Comparison of ENCODE assay signal across 11 mouse cellular contexts in the genomic region with DNA sequence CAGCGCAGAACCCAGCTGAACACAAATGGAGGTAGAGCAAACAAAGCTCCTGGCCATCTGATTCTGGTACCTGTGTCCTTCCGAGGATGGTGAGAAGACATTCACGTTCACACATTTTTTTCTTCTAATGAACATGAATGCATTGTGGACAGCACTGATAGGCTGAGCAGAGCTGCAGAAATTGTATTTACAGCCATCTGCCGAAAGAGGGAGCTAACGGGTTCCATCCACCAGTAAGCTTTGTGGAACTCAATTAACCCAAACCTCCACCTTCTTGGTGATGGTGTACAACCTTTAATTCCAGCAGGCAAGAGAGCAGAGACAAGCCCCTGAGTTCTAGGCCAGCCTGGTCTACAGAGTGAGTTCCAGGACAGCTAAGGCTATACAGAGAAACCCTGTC. TPM values are rescaled to one million over a fixed set of nuclear protein-coding genes. Genes with fewer than 3 reads are reported as not detected.
DNase-seq lines count a peak whose midpoint lies in the region; ATAC-seq and TF ChIP-seq lines count a peak whose summit lies in the region.
"Had no signal": no experiment of that assay in that cellular context is flagged by ENCODE, and none has a peak within 500 bp of the region (broad histone marks: within the 10 kb centered on the region; RNA-seq: fewer than 3 reads in every experiment).

No protein-coding gene starts in this region.

- no peaks in the 10 kb centered on the region for H3K36me3 ChIP-seq in lung, embryonic 14.5 days (ENCODE audit: insufficient read depth)
- no peaks in the 10 kb centered on the region for H3K36me3 ChIP-seq in stomach, postnatal 0 days (ENCODE audit: control insufficient read depth, insufficient read depth, low read length)
- H3K36me3 ChIP-seq: embryonic facial prominence, embryonic 13.5 days; neural tube, embryonic 12.5 days had no signal

- H3K4me3 ChIP-seq in lung, embryonic 14.5 days (ENCODE audit: low read depth, low read length) = no peak overlapping the region
- H3K4me3 ChIP-seq in stomach, postnatal 0 days (ENCODE audit: low read depth, low read length) = no peak overlapping the region
- H3K4me3 ChIP-seq: embryonic facial prominence, embryonic 13.5 days; neural tube, embryonic 12.5 days had no signal

- H3K9me3 ChIP-seq in lung, embryonic 14.5 days (ENCODE audit: low read depth, low read length) = no peaks in the 10 kb centered on the region
- H3K9me3 ChIP-seq in stomach, postnatal 0 days (ENCODE audit: control insufficient read depth, low read length) = no peaks in the 10 kb centered on the region
- H3K9me3 ChIP-seq: embryonic facial prominence, embryonic 13.5 days; neural tube, embryonic 12.5 days had no signal

- no peak for TF ChIP-seq EP300 in stomach, postnatal 0 days (optimal IDR thresholded peaks at IDR 0.05)

- WGBS in lung, embryonic 14.5 days = 36% methylated on average over 5 of the region's 5 CpGs
- WGBS in stomach, postnatal 0 days = 38% methylated on average over 5 of the region's 5 CpGs

- no peak overlapping the region for H3K4me2 ChIP-seq in lung, embryonic 14.5 days
- no peak overlapping the region for H3K4me2 ChIP-seq in stomach, postnatal 0 days (replicated peaks; ENCODE audit: low read depth)
- H3K4me2 ChIP-seq: embryonic facial prominence, embryonic 13.5 days; neural tube, embryonic 12.5 days had no signal

- ATAC-seq in lung, embryonic 14.5 days (ENCODE audit: insufficient read depth) = no peak
- ATAC-seq in stomach, postnatal 0 days (ENCODE audit: low FRiP score, low TSS enrichment) = no peak

- DNase-seq in embryo, embryonic 10 days (ENCODE audit: low spot score) = peak; percentile 68
- no peak for DNase-seq in embryo, embryonic 9.5 days (ENCODE audit: extremely low spot score)
- DNase-seq in lung, embryonic 14.5 days = peak; percentile 73
- no peak for DNase-seq in lung, postnatal 25 days (ENCODE audit: low spot score)
- DNase-seq in embryo, embryonic 10.5 days (ENCODE audit: low spot score) = peak; percentile 67
- no peak for DNase-seq in stomach, postnatal 0 days (ENCODE audit: low spot score)
- no peak for DNase-seq in gastrocnemius, adult 8-10 months (ENCODE audit: low spot score in 2 of 2)
- DNase-seq in right cerebral cortex, postnatal 4 days = no peak
- DNase-seq: left cerebral cortex, postnatal 4 days had no signal

- no peaks in the 10 kb centered on the region for H3K27me3 ChIP-seq in lung, embryonic 14.5 days (ENCODE audit: insufficient read depth, low read length)
- H3K27me3 ChIP-seq in stomach, postnatal 0 days (ENCODE audit: control insufficient read depth, insufficient read depth, low read length) = no peaks in the 10 kb centered on the region

- H3K4me1 ChIP-seq in lung, embryonic 14.5 days (ENCODE audit: insufficient read depth) = no peaks in the 10 kb centered on the region
- H3K4me1 ChIP-seq in stomach, postnatal 0 days (replicated peaks; ENCODE audit: control insufficient read depth, insufficient read depth) = 0 out of 2 replicates have a peak, but pooled peaks cover 2% of the 10 kb centered on the region

- no peak overlapping the region for H3K27ac ChIP-seq in lung, embryonic 14.5 days (ENCODE audit: low read depth)
- no peak overlapping the region for H3K27ac ChIP-seq in stomach, postnatal 0 days (replicated peaks)
- H3K27ac ChIP-seq: embryonic facial prominence, embryonic 13.5 days; neural tube, embryonic 12.5 days had no signal

- peak; percentile 54 for TF ChIP-seq CTCF in lung, embryonic 14.5 days (IDR thresholded peaks at IDR 0.05; ENCODE audit: low read depth)
- peak; percentile 67 for TF ChIP-seq CTCF in stomach, postnatal 0 days (IDR thresholded peaks at IDR 0.05; ENCODE audit: low read depth)

- no peak overlapping the region for H3K9ac ChIP-seq in lung, embryonic 14.5 days
- no peak overlapping the region for H3K9ac ChIP-seq in stomach, postnatal 0 days (ENCODE audit: low read length)
- H3K9ac ChIP-seq: embryonic facial prominence, embryonic 13.5 days; neural tube, embryonic 12.5 days had no signal

RNA-seq across cellular contexts. Expression of gene Aipl1, which starts 11.5 kb away (rescaled TPM):
- 0.20 and 0.38 TPM in 2 replicates for polyA plus RNA-seq in lung, embryonic 14.5 days (2014; fragmentation: Nextera tagmentation; extraction: Ambion mirVana)
- 0.16 and 0.27 TPM in 2 replicates for polyA plus RNA-seq in stomach, postnatal 0 days (2015; fragmentation: Nextera tagmentation; extraction: Ambion mirVana)
- not detected for total RNA-seq in gastrocnemius, adult 8-10 months (2022)

RNA-seq across cellular contexts. Expression of gene Pimreg, which starts 16.0 kb away (rescaled TPM):
- 158 and 165 TPM in 2 replicates for polyA plus RNA-seq in lung, embryonic 14.5 days (2014; fragmentation: Nextera tagmentation; extraction: Ambion mirVana)
- 18.0 and 22.2 TPM in 2 replicates for polyA plus RNA-seq in stomach, postnatal 0 days (2015; fragmentation: Nextera tagmentation; extraction: Ambion mirVana)
- total RNA-seq in gastrocnemius, adult 8-10 months (2022) = not detected

Comparison
In these comparisons a context has a peak if more than half of its experiments do, and no peak if none do; other contexts are left out.
1. DNase-seq: peak in embryo, embryonic 10 days (single experiment), lung, embryonic 14.5 days (single experiment) and embryo, embryonic 10.5 days (single experiment); none in embryo, embryonic 9.5 days (single experiment), lung, postnatal 25 days (single experiment), stomach, postnatal 0 days (single experiment), gastrocnemius, adult 8-10 months (0 of 2) and right cerebral cortex, postnatal 4 days (single experiment).